Mouse (Mus musculus): ENCODE results near the gene Cnbd2. TPM values are rescaled to one million over a fixed set of nuclear protein-coding genes. Genes with fewer than 3 reads are reported as not detected.

The Cnbd2 gene
- polyA plus RNA-seq, 1 experiment from 2014 or later = 5.5 TPM

DNA sequence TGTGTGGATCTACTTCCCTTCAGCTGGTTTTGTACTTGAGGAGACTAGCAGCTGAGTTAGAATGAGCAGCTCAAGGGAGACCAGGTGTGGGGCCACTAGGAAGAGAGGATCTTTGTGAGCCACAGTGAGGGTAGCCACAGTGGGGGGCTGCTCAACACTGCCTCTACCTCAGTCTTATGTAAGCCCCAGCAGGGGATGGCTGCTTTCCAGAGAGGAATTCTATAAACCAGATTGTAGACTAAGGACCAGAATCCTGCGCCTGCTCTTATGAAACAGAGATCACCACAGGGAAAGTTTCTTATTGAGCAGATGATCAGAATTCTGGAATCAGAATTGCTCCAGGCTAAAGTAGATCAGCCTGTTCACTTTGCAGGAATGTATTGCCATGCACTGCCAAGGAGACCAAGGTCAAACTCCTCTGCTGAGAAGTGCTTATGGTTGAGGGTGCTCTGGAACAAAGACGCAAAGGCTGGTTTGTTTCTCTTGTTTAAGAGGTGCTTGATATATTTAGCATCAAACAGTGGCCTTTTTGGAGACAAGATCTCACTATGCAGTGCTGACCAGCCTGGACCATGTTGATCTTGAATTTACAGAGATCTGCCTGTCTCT is 22.4 kb upstream of the Cnbd2 start:
- Histone ChIP-seq H3K4me1 (ENCODE audit: insufficient read depth, low read length) (no peaks in the 10 kb centered on the region), H3K4me2 (replicated peaks; ENCODE audit: low read depth, low read length) (no peak overlapping the region), H3K27ac (ENCODE audit: low read length) (no peak overlapping the region), H3K4me3 (ENCODE audit: low read length) (no peak overlapping the region), H3K9ac (replicated peaks; ENCODE audit: low read length) (no peak overlapping the region), H3K9me3 (ENCODE audit: low read length) (no peaks in the 10 kb centered on the region), H3K27me3 (ENCODE audit: insufficient read depth, low read length) (no peaks in the 10 kb centered on the region), H3K36me3 (ENCODE audit: insufficient read depth, low read length) (peaks cover 42% of the 10 kb centered on the region)
- WGBS = 90% methylated on average over 2 of the region's 2 CpGs
- ATAC-seq (ENCODE audit: low FRiP score, low TSS enrichment) = no peak

DNA sequence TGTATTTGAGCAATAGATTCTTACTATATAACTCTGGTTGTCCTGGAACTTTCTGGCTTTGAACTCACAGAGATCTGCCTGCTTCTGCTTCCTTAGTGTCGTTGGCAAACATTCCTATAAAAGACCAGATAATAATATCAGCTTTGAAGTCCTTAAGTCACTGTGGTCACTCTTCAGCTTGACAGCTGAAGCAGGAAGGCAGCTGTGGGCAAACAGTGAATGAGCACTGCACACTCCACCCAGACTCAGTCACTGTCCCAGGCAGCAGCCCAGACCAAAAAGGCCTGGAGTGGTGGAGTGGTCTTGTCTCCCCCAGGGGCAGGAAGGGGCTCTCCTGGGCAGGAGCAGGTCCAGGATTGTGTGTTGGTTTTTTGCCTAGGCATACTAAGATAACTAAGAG is 20.1 kb upstream of the Cnbd2 start:
- Histone ChIP-seq H3K27me3 (ENCODE audit: insufficient read depth, low read length) (no peaks in the 10 kb centered on the region), H3K4me3 (ENCODE audit: low read length) (no peak overlapping the region), H3K4me1 (ENCODE audit: insufficient read depth, low read length) (peaks cover 4% of the 10 kb centered on the region; the same call in 1 of the 2 replicates), H3K9ac (replicated peaks; ENCODE audit: low read length) (no peak overlapping the region), H3K9me3 (ENCODE audit: low read length) (no peaks in the 10 kb centered on the region), H3K4me2 (replicated peaks; ENCODE audit: low read depth, low read length) (no peak overlapping the region), H3K27ac (ENCODE audit: low read length) (no peak overlapping the region), H3K36me3 (ENCODE audit: insufficient read depth, low read length) (peaks cover 53% of the 10 kb centered on the region)
- WGBS = 71% methylated on average over 1 of the region's 1 CpGs
- ATAC-seq (ENCODE audit: low FRiP score, low TSS enrichment) = no peak

DNA sequence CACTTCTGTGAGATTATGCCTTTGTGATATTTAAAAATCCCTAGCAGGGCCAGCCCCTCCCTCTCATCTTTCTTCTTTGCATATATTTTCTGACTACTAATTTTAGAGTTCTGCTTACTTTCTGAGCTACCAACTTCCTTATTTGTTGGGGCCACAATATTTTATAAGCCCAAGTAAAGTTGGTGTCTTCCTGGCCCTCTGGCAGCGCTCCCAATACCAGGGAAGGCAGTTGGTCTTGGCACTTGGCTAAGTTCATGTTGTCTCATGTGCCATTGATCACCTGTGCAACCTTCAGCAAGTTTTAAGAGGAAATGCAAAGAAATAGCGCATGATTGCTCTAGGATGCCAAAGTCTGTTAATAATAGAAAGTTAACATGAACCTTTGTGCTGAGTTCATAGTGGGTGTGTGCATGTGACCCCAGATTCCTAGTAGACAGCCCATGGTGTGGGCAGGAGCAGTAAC is 16.5 kb upstream of the Cnbd2 start:
- 82% methylated on average over 2 of the region's 2 CpGs for WGBS
- no peaks in the 10 kb centered on the region for H3K9me3 ChIP-seq (ENCODE audit: low read length)
- peak overlapping the region; percentile 58 for H3K27ac ChIP-seq (ENCODE audit: low read length)
- H3K4me2 ChIP-seq (replicated peaks; ENCODE audit: low read depth, low read length) = no peak overlapping the region
- no peaks in the 10 kb centered on the region for H3K27me3 ChIP-seq (ENCODE audit: insufficient read depth, low read length)
- no peak overlapping the region for H3K4me3 ChIP-seq (ENCODE audit: low read length)
- H3K36me3 ChIP-seq (ENCODE audit: insufficient read depth, low read length) = peaks cover 46% of the 10 kb centered on the region
- H3K4me1 ChIP-seq (ENCODE audit: insufficient read depth, low read length) = peaks cover 12% of the 10 kb centered on the region; the same call in 1 of the 2 replicates
- no peak for ATAC-seq (ENCODE audit: low FRiP score, low TSS enrichment)
- no peak overlapping the region for H3K9ac ChIP-seq (replicated peaks; ENCODE audit: low read length)

DNA sequence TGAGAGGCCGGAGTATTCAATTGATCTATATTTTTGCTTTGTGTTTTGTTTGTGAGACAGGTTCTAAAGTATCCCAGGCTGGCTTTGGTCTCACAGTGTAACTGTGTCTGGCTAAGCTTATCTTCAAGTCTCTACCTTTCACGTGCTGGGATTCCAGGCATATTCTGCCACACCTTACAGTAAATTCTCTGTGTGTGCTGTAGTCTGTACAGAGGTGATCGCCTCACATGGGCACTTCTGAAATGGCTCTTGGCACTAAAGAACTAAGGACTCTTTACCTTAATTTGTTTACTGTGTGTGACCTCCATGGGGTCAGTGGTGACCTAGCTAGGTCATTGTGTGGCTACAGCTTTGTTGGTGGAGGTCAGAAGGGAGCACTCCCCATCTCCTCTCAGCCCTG is 15.9 kb upstream of the Cnbd2 start:
- Histone ChIP-seq H3K4me1 (ENCODE audit: insufficient read depth, low read length) (peaks cover 12% of the 10 kb centered on the region; the same call in 1 of the 2 replicates), H3K36me3 (ENCODE audit: insufficient read depth, low read length) (peaks cover 46% of the 10 kb centered on the region), H3K4me2 (replicated peaks; ENCODE audit: low read depth, low read length) (no peak overlapping the region), H3K27me3 (ENCODE audit: insufficient read depth, low read length) (no peaks in the 10 kb centered on the region), H3K4me3 (ENCODE audit: low read length) (no peak overlapping the region), H3K9ac (replicated peaks; ENCODE audit: low read length) (no peak overlapping the region), H3K27ac (ENCODE audit: low read length) (peak overlapping the region; percentile 9; the same call in 1 of the 2 replicates), H3K9me3 (ENCODE audit: low read length) (no peaks in the 10 kb centered on the region)
- WGBS = 90% methylated on average over 3 of the region's 3 CpGs
- no peak for ATAC-seq (ENCODE audit: low FRiP score, low TSS enrichment)

GRCm38 (mm10) chr2:156297653-156298052 is 14.4 kb upstream of the Cnbd2 start:
- Histone ChIP-seq H3K4me2 (replicated peaks; ENCODE audit: low read depth, low read length) (no peak overlapping the region), H3K9ac (replicated peaks; ENCODE audit: low read length) (no peak overlapping the region), H3K9me3 (ENCODE audit: low read length) (no peaks in the 10 kb centered on the region), H3K36me3 (ENCODE audit: insufficient read depth, low read length) (peaks cover 46% of the 10 kb centered on the region), H3K27ac (ENCODE audit: low read length) (peak overlapping the region; percentile 5; the same call in 1 of the 2 replicates), H3K4me3 (ENCODE audit: low read length) (no peak overlapping the region), H3K4me1 (ENCODE audit: insufficient read depth, low read length) (peaks cover 12% of the 10 kb centered on the region; the same call in 1 of the 2 replicates), H3K27me3 (ENCODE audit: insufficient read depth, low read length) (no peaks in the 10 kb centered on the region)
- ATAC-seq (ENCODE audit: low FRiP score, low TSS enrichment) = peak; percentile 86
- WGBS = 58% methylated on average over 3 of the region's 3 CpGs

DNA sequence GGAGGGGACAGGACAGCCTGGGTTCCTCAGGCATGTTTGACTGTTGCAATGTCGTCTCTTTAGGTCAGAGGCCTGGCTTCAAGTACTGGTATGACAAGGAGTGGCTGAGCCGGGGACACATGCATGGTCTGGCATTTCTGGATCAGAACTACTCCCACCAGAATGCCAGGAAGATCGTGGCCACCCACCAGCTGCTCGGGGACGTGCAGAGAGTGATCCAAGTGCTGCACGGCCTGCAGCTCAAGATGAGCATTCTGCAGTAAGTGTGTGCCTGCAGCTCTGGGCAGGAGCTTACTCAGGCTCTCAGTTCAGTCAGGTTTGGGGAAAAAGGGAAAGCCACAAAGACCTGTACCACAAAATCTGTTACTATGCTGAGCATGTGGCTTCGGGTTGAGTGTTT is 13.6 kb upstream of the Cnbd2 start:
- ATAC-seq (ENCODE audit: low FRiP score, low TSS enrichment) = no peak
- H3K9me3 ChIP-seq (ENCODE audit: low read length) = no peaks in the 10 kb centered on the region
- H3K36me3 ChIP-seq (ENCODE audit: insufficient read depth, low read length) = peaks cover 44% of the 10 kb centered on the region
- no peak overlapping the region for H3K4me3 ChIP-seq (ENCODE audit: low read length)
- no peak overlapping the region for H3K9ac ChIP-seq (replicated peaks; ENCODE audit: low read length)
- H3K27me3 ChIP-seq (ENCODE audit: insufficient read depth, low read length) = no peaks in the 10 kb centered on the region
- 0 out of 2 replicates have a peak overlapping the region, but pooled peaks have one; percentile 5 for H3K27ac ChIP-seq (ENCODE audit: low read length)
- no peak overlapping the region for H3K4me2 ChIP-seq (replicated peaks; ENCODE audit: low read depth, low read length)
- peaks cover 12% of the 10 kb centered on the region; the same call in 1 of the 2 replicates for H3K4me1 ChIP-seq (ENCODE audit: insufficient read depth, low read length)
- WGBS = 73% methylated on average over 7 of the region's 7 CpGs

DNA sequence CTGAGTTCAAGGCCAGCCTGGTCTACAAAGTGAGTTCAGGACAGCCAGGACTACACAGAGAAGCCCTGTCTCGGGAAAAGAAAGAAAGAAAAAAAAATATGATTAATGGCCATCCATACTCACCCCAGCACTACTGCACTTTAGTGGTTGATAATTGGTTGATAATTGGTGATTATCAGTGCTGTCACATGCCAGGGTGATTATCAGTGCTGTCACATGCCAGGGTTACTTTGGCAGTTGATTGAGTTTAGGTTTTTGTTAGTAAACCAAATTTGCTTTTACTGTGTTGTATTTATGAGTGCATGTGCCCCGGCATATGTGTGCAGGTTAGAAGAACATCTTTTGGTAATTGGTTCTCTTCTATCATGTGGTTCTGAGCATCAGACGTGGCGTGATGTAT is 10.0 kb upstream of the Cnbd2 start:
- Histone ChIP-seq H3K9me3 (ENCODE audit: low read length) (no peaks in the 10 kb centered on the region), H3K4me3 (ENCODE audit: low read length) (no peak overlapping the region), H3K27ac (ENCODE audit: low read length) (no peak overlapping the region), H3K9ac (replicated peaks; ENCODE audit: low read length) (no peak overlapping the region), H3K4me2 (replicated peaks; ENCODE audit: low read depth, low read length) (no peak overlapping the region), H3K27me3 (ENCODE audit: insufficient read depth, low read length) (no peaks in the 10 kb centered on the region), H3K4me1 (ENCODE audit: insufficient read depth, low read length) (peaks cover 8% of the 10 kb centered on the region; the same call in 1 of the 2 replicates), H3K36me3 (ENCODE audit: insufficient read depth, low read length) (peaks cover 41% of the 10 kb centered on the region)
- 88% methylated on average over 4 of the region's 4 CpGs for WGBS
- ATAC-seq (ENCODE audit: low FRiP score, low TSS enrichment) = no peak

- H3K9ac ChIP-seq (replicated peaks; ENCODE audit: low read length) = no peak overlapping the region
- no peaks in the 10 kb centered on the region for H3K9me3 ChIP-seq (ENCODE audit: low read length)
- H3K4me1 ChIP-seq (ENCODE audit: insufficient read depth, low read length) = no peaks in the 10 kb centered on the region
- no peak for ATAC-seq (ENCODE audit: low FRiP score, low TSS enrichment)
- WGBS = 88% methylated on average over 4 of the region's 4 CpGs
- H3K27ac ChIP-seq (ENCODE audit: low read length) = no peak overlapping the region
- no peak overlapping the region for H3K4me2 ChIP-seq (replicated peaks; ENCODE audit: low read depth, low read length)
- no peak overlapping the region for H3K4me3 ChIP-seq (ENCODE audit: low read length)
- peaks cover 39% of the 10 kb centered on the region for H3K36me3 ChIP-seq (ENCODE audit: insufficient read depth, low read length)
- no peaks in the 10 kb centered on the region for H3K27me3 ChIP-seq (ENCODE audit: insufficient read depth, low read length)
Observed at GRCm38 (mm10) chr2:156304351-156304750, 7.7 kb upstream of the Cnbd2 start.

DNA sequence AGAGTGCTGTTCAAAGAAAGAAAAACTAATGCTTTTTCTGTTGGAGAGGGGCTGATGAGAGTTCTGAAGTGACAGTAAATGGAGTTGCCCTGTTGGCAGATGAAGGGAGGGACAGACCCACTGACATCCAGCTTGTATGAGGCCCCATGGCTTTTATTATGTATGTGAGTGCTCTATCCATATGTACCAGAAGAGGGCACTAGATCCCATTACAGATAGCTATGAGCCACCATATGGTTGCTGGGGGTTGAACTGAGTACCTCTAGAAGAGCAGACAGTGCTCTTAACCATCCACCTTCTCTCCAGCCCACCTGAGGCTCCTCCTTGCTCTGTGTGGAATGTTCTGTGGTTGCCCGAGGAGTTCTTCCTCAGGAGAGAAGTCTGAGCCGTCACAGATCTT is 6.3 kb upstream of the Cnbd2 start:
- Histone ChIP-seq H3K27me3 (ENCODE audit: insufficient read depth, low read length) (no peaks in the 10 kb centered on the region), H3K4me2 (replicated peaks; ENCODE audit: low read depth, low read length) (no peak overlapping the region), H3K9me3 (ENCODE audit: low read length) (no peaks in the 10 kb centered on the region), H3K9ac (replicated peaks; ENCODE audit: low read length) (no peak overlapping the region), H3K4me3 (ENCODE audit: low read length) (no peak overlapping the region), H3K4me1 (ENCODE audit: insufficient read depth, low read length) (no peaks in the 10 kb centered on the region), H3K36me3 (ENCODE audit: insufficient read depth, low read length) (peaks cover 33% of the 10 kb centered on the region), H3K27ac (ENCODE audit: low read length) (no peak overlapping the region)
- ATAC-seq (ENCODE audit: low FRiP score, low TSS enrichment) = 0 out of 2 replicates have a peak, but pooled peaks have one; percentile 12
- WGBS = 94% methylated on average over 2 of the region's 2 CpGs

- Histone ChIP-seq H3K4me1 (ENCODE audit: insufficient read depth, low read length) (peaks cover 5% of the 10 kb centered on the region; the same call in 1 of the 2 replicates), H3K36me3 (ENCODE audit: insufficient read depth, low read length) (peaks cover 25% of the 10 kb centered on the region), H3K27ac (ENCODE audit: low read length) (no peak overlapping the region), H3K4me2 (replicated peaks; ENCODE audit: low read depth, low read length) (no peak overlapping the region), H3K27me3 (ENCODE audit: insufficient read depth, low read length) (no peaks in the 10 kb centered on the region), H3K9ac (replicated peaks; ENCODE audit: low read length) (no peak overlapping the region), H3K9me3 (ENCODE audit: low read length) (no peaks in the 10 kb centered on the region), H3K4me3 (ENCODE audit: low read length) (no peak overlapping the region)
- ATAC-seq (ENCODE audit: low FRiP score, low TSS enrichment) = no peak
- WGBS = 60% methylated on average over 5 of the region's 5 CpGs
Observed at GRCm38 (mm10) chr2:156307261-156307660, 4.8 kb upstream of the Cnbd2 start.
